Mouse (Mus musculus) stomach, postnatal 0 days (tissue): Measurements from ENCODE around the gene Kcnc4. TPM values are rescaled to one million over a fixed set of nuclear protein-coding genes. Genes with fewer than 3 reads are reported as not detected.

Experiments used
- ATAC-seq: fragments of 200-750 bp; cut with Nextera tagmentation; 2 replicates; pipeline ENCODE4 v1.8.0; 2017; ENCODE audit not compliant: low FRiP score, low TSS enrichment
- DNase-seq: peaks from one replicate; pipeline ENCODE4 v3.0.0-alpha.2; 2016; ENCODE audit warnings: low spot score
- H3K27ac ChIP-seq: fragments of 300-500 bp; sonication (generic); replicated peaks from 2 replicates; pipeline ENCODE4 v1.5.1; 2014; ENCODE audit warnings: mild to moderate bottlenecking, control low read depth
- H3K27me3 ChIP-seq: fragments of 300-500 bp; sonication (generic); 2 replicates; pipeline ENCODE4 v1.6.1; 2014; ENCODE audit warnings: low read length; ENCODE audit not compliant: control insufficient read depth, insufficient read depth
- H3K36me3 ChIP-seq: fragments of 300-500 bp; sonication (generic); 2 replicates; pipeline ENCODE4 v1.6.1; 2014; ENCODE audit warnings: low read length, mixed read lengths; ENCODE audit not compliant: control insufficient read depth, insufficient read depth
- H3K4me1 ChIP-seq: fragments of 300-500 bp; sonication (generic); replicated peaks from 2 replicates; pipeline ENCODE4 v1.6.1; 2014; ENCODE audit warnings: antibody characterized with exemption; ENCODE audit not compliant: control insufficient read depth, insufficient read depth
- H3K4me2 ChIP-seq: fragments of 300-500 bp; sonication (generic); replicated peaks from 2 replicates; pipeline ENCODE4 v1.6.1; 2014; ENCODE audit warnings: low read depth, mild to moderate bottlenecking, control low read depth, moderate library complexity
- H3K4me3 ChIP-seq: fragments of 300-500 bp; sonication (generic); 2 replicates; pipeline ENCODE4 v1.5.1; 2014; ENCODE audit warnings: low read depth, low read length, control low read depth
- H3K9ac ChIP-seq: fragments of 300-500 bp; sonication (generic); 2 replicates; pipeline ENCODE4 v1.6.1; 2014; ENCODE audit warnings: mild to moderate bottlenecking, low read length, control low read depth, mixed read lengths
- H3K9me3 ChIP-seq: fragments of 300-500 bp; sonication (generic); 2 replicates; pipeline ENCODE4 v1.6.1; 2016; ENCODE audit warnings: low read length; ENCODE audit not compliant: control insufficient read depth
- CTCF ChIP-seq: IDR thresholded peaks from 2 replicates; pipeline ENCODE4 v1.5.1; 2016; ENCODE audit warnings: antibody characterized with exemption, low read depth, mild to moderate bottlenecking, moderate library complexity
- EP300 ChIP-seq: optimal IDR thresholded peaks from 2 replicates; pipeline ENCODE3; 2016; ENCODE audit warnings: antibody characterized with exemption
- WGBS: fragments of 180-500 bp; shearing (Covaris S2); extraction: QIAGEN DNeasy Blood & Tissue Kit; methylation state at CpG from one replicate; pipeline ENCODE4 v1.1.7; 2014; 5-methylcytosine and 5-hydroxymethylcytosine counted together
- polyA plus RNA-seq: library from polyadenylated mRNA; unstranded; fragments of >200 nt; fragmentation: Nextera tagmentation; extraction: Ambion mirVana; gene quantifications from 2 replicates; pipeline ENCODE4 v1.2.1, GENCODE M21; 2015

The Kcnc4 gene
- polyA plus RNA-seq, 1 experiment from 2014 or later, result 0.12 TPM

DNA sequence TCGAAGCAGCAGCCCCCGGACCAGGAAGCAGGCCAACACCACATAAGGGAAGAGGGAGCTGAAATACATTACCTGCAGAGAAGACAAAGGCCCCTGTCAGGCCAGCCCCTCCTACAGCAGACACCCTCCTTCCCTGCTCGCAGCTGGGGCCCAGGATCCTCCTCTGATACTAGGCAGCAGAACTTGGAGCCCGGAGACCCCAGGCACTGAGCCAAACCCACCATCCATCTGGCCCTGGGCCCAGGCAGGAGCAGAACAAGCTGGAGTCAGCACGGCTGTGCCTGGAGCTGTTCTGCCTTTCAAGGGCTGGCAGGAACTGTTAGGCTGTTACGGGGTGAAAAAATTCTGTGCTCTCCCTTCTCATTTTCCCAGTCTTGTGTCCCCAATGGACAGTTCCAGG is 32.1 kb upstream of the Kcnc4 start:
- peak overlapping the region; percentile 13; the same call in 1 of the 2 replicates for H3K27ac ChIP-seq
- ATAC-seq (peak; percentile 35; the same call in 1 of the 2 replicates), DNase-seq (peak; percentile 64)
- no peaks in the 10 kb centered on the region for H3K9me3 ChIP-seq
- H3K36me3 ChIP-seq, result no peaks in the 10 kb centered on the region
- H3K27me3 ChIP-seq, result no peaks in the 10 kb centered on the region
- no peak overlapping the region for H3K4me2 ChIP-seq
- H3K4me3 ChIP-seq, result no peak overlapping the region
- H3K4me1 ChIP-seq, result no peaks in the 10 kb centered on the region
- no peak overlapping the region for H3K9ac ChIP-seq
- TF ChIP-seq EP300, result no peak
- WGBS, result 21% methylated on average over 6 of the region's 6 CpGs

DNA sequence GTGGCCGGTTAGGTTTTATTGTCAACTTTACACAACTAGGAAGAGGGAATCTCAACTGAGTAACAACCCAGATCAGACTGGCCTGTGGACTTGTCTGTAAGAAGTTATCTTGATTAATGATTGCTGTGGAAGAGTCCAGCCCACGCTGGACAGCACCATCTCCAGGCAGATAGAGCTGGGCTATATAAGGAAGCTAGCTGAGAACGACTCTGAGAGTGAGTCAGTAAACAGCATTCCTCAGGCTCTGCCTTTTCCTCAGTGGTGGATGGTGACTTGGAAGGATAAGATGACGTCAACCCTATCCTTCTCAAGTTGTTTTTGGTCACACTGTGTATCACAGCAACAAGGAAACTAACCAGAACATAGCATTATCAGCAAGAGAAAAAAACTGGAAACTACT is 29.3 kb upstream of the Kcnc4 start:
- TF ChIP-seq CTCF (no peak), EP300 (no peak)
- Histone ChIP-seq H3K9me3 (no peaks in the 10 kb centered on the region), H3K4me1 (no peaks in the 10 kb centered on the region), H3K9ac (no peak overlapping the region), H3K36me3 (no peaks in the 10 kb centered on the region), H3K27ac (peak overlapping the region; percentile 61; the same call in 1 of the 2 replicates), H3K27me3 (no peaks in the 10 kb centered on the region), H3K4me2 (no peak overlapping the region), H3K4me3 (no peak overlapping the region)
- peak; percentile 82 for ATAC-seq
- no peak for DNase-seq
- 36% methylated on average over 4 of the region's 4 CpGs for WGBS

DNA sequence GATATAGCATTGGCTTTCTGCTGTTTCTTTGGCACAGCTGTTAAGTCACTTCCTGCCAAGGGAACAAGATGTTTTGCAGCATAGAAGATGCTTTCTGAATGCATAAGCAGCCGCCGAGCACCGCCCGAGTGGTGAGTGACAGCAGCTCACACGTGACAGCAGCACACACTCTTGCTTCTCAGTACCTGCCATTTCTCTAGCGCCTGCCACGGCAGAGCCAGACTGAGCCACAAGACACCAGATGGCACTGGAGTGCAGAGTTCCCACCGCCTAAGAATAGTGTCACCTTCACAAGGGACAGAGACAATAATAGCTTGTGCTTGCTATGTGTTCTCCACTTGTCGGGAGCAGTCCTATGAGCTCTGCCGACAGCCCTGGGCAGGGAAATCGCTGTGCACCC is 23.9 kb upstream of the Kcnc4 start:
- Histone ChIP-seq H3K4me2 (no peak overlapping the region), H3K27ac (no peak overlapping the region), H3K36me3 (no peaks in the 10 kb centered on the region), H3K4me3 (no peak overlapping the region), H3K27me3 (no peaks in the 10 kb centered on the region), H3K9me3 (no peaks in the 10 kb centered on the region), H3K9ac (no peak overlapping the region), H3K4me1 (no peaks in the 10 kb centered on the region)
- 47% methylated on average over 11 of the region's 11 CpGs for WGBS
- TF ChIP-seq CTCF, result peak; percentile 31
- no peak for TF ChIP-seq EP300
- no peak for ATAC-seq
- no peak for DNase-seq

DNA sequence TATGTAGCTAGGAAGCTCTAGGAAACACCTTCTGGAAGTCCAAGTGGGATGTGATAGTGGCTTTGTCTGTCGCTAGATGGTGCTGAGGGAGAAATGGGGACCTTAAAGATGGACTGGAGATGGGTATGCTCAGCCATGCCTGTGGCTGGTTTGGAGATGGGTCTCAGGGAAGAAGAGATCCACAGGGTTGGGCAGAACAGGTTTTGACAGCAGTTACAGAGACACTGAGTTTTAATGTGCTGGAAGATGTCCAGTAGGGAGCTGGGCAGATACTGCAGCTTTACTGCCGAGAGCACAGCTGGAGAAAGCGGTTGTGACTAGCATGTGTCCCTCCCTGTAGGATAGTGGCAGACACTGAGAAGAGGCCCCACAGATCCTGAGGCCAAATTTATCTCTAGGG is 21.3 kb upstream of the Kcnc4 start:
- no peaks in the 10 kb centered on the region for H3K4me1 ChIP-seq
- no peak for DNase-seq
- no peaks in the 10 kb centered on the region for H3K9me3 ChIP-seq
- no peak for ATAC-seq
- H3K27ac ChIP-seq, result no peak overlapping the region
- H3K4me3 ChIP-seq, result no peak overlapping the region
- H3K27me3 ChIP-seq, result no peaks in the 10 kb centered on the region
- WGBS, result 37% methylated on average over 3 of the region's 3 CpGs
- no peak overlapping the region for H3K4me2 ChIP-seq
- no peaks in the 10 kb centered on the region for H3K36me3 ChIP-seq
- TF ChIP-seq EP300, result no peak
- 0 out of 2 replicates have a peak, but pooled peaks have one; percentile 13 for TF ChIP-seq CTCF
- no peak overlapping the region for H3K9ac ChIP-seq

DNA sequence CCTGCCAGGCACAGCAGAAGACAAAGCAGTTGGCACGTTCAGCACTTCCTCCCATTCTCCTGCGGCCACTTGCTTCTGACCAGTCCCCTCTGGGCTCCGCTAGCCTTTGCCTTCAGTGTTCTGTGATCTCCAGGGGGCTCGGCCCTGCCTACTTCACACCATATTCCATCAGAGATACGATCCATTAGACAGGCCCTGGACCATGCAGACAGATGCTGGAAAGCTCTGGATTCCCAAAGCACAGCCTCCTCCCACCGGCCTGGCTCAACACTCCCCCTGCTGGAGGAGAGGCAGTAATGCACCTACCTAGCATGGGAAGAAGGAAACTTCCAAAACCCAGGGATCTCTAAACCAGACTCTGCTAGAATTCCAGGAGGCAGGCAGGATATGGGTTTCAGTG is 12.8 kb upstream of the Kcnc4 start:
- Histone ChIP-seq H3K4me2 (no peak overlapping the region), H3K27ac (no peak overlapping the region), H3K36me3 (no peaks in the 10 kb centered on the region), H3K9me3 (no peaks in the 10 kb centered on the region), H3K9ac (no peak overlapping the region), H3K4me3 (no peak overlapping the region), H3K4me1 (no peaks in the 10 kb centered on the region), H3K27me3 (no peaks in the 10 kb centered on the region)
- peak; percentile 42 for DNase-seq
- TF ChIP-seq CTCF (peak; percentile 97), EP300 (no peak)
- WGBS, result 30% methylated on average over 6 of the region's 6 CpGs
- ATAC-seq, result peak; percentile 39; the same call in 1 of the 2 replicates

DNA sequence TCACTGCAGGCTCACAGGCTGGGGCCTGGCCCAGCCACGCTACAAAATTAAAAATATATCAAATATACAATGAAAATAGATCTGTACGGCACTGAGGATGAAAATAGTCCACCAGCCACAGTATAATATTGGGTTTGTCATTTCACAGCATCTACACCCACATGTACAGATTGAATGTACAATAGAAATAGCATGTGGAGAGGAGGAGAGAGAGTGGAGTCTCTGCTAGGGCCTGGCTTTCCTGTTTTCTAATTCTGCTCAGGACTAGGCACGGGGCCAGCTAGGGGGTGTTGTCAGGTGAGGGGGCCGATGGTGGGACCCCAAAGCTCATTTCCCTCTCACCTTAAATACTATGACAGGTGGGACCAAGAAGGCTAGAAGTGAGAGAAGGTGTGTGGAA is 9.7 kb upstream of the Kcnc4 start:
- no peaks in the 10 kb centered on the region for H3K9me3 ChIP-seq
- no peaks in the 10 kb centered on the region for H3K27me3 ChIP-seq
- no peak overlapping the region for H3K4me3 ChIP-seq
- H3K36me3 ChIP-seq, result no peaks in the 10 kb centered on the region
- H3K4me1 ChIP-seq, result no peaks in the 10 kb centered on the region
- WGBS, result 76% methylated on average over 4 of the region's 4 CpGs
- DNase-seq (no peak), ATAC-seq (no peak)
- TF ChIP-seq CTCF, result no peak
- no peak for TF ChIP-seq EP300
- no peak overlapping the region for H3K4me2 ChIP-seq
- no peak overlapping the region for H3K27ac ChIP-seq
- no peak overlapping the region for H3K9ac ChIP-seq
